ENCODE assay signal across 9 mouse cellular contexts in the genomic region with DNA sequence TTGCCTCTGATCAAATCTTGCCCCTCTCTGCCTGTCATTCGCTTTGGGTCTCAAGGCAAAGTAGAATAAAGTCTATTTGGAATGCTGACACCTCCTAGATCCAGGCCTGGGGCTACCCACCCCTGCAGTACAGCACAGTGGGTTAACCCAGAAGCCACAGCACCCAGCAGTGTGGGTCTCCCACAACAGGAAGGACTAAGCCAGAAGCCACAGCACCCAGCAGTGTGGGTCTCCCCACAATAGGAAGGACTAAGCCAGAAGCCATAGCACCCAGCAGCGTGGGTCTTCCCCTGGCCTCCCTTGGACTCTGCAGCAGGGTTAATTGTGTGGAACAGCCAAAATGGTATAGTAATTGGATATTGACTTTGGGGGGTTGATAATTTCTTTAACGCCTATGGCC.
A peak's percentile ranks its signal among the peaks of the same experiment; 100 is the strongest.
DNase-seq lines count a peak whose midpoint lies in the region; ATAC-seq and TF ChIP-seq lines count a peak whose summit lies in the region.
"Had no signal": no experiment of that assay in that cellular context is flagged by ENCODE, and none has a peak within 500 bp of the region (broad histone marks: within the 10 kb centered on the region; RNA-seq: fewer than 3 reads in every experiment).

No protein-coding gene starts in this region.

- peaks cover under 1% of the 10 kb centered on the region; the same call in 1 of the 2 replicates for H3K9me3 ChIP-seq in forebrain, embryonic 10.5 days
- no peaks in the 10 kb centered on the region for H3K9me3 ChIP-seq in forebrain, embryonic 13.5 days (replicated peaks)
- no peaks in the 10 kb centered on the region for H3K9me3 ChIP-seq in kidney, postnatal 0 days (replicated peaks; ENCODE audit: low read length)
- no peaks in the 10 kb centered on the region for H3K9me3 ChIP-seq in liver, embryonic 15.5 days (replicated peaks)
- H3K9me3 ChIP-seq: embryonic facial prominence, embryonic 13.5 days had no signal

- H3K27ac ChIP-seq in forebrain, embryonic 10.5 days: peak overlapping the region; percentile 56; the same call in 1 of the 2 replicates
- H3K27ac ChIP-seq in forebrain, embryonic 13.5 days: no peak overlapping the region
- H3K27ac ChIP-seq in kidney, postnatal 0 days: peak overlapping the region; percentile 71
- 0 out of 2 replicates have a peak overlapping the region, but pooled peaks have one; percentile 31 for H3K27ac ChIP-seq in liver, embryonic 15.5 days (replicated peaks)

- no peak for ATAC-seq in forebrain, embryonic 13.5 days
- 0 out of 2 replicates have a peak, but pooled peaks have one; percentile 16 for ATAC-seq in kidney, postnatal 0 days (replicated peaks; ENCODE audit: low FRiP score, low read depth)
- ATAC-seq in liver, embryonic 15.5 days (ENCODE audit: insufficient read depth): no peak

- H3K9ac ChIP-seq in forebrain, embryonic 13.5 days: no peak overlapping the region
- peak overlapping the region; percentile 35; the same call in 1 of the 2 replicates for H3K9ac ChIP-seq in kidney, postnatal 0 days (ENCODE audit: low read depth, low read length)
- H3K9ac ChIP-seq in liver, embryonic 15.5 days: no peak overlapping the region

- no peak for TF ChIP-seq CTCF in kidney, postnatal 0 days (IDR thresholded peaks at IDR 0.05; ENCODE audit: low read depth)

- no peaks in the 10 kb centered on the region for H3K36me3 ChIP-seq in forebrain, embryonic 10.5 days (replicated peaks)
- no peaks in the 10 kb centered on the region for H3K36me3 ChIP-seq in forebrain, embryonic 13.5 days (ENCODE audit: poor library complexity, severe bottlenecking)
- H3K36me3 ChIP-seq in kidney, postnatal 0 days (ENCODE audit: insufficient read depth, low read length): no peaks in the 10 kb centered on the region
- no peaks in the 10 kb centered on the region for H3K36me3 ChIP-seq in liver, embryonic 15.5 days (replicated peaks)
- H3K36me3 ChIP-seq: embryonic facial prominence, embryonic 13.5 days had no signal

- no peak for DNase-seq in forebrain, embryonic 10.5 days (ENCODE audit: extremely low spot score, low spot score)
- no peak for DNase-seq in kidney, postnatal 0 days (ENCODE audit: low spot score)
- DNase-seq in kidney, postnatal 25 days: no peak
- peak; percentile 34 for DNase-seq in thymus, postnatal 14 days
- no peak for DNase-seq in layer of hippocampus, postnatal 25 days (ENCODE audit: extremely low spot score in 1 of 2, low spot score in 1 of 2)
- no peak for DNase-seq in adrenal gland, postnatal 25 days

- no peak overlapping the region for H3K4me2 ChIP-seq in forebrain, embryonic 13.5 days
- peak overlapping the region; percentile 66 for H3K4me2 ChIP-seq in kidney, postnatal 0 days (ENCODE audit: low read length)
- peak overlapping the region; percentile 46; the same call in 1 of the 2 replicates for H3K4me2 ChIP-seq in liver, embryonic 15.5 days

- peaks cover 11% of the 10 kb centered on the region for H3K27me3 ChIP-seq in forebrain, embryonic 10.5 days (ENCODE audit: poor library complexity, severe bottlenecking)
- peaks cover 4% of the 10 kb centered on the region; the same call in 1 of the 2 replicates for H3K27me3 ChIP-seq in forebrain, embryonic 13.5 days
- no peaks in the 10 kb centered on the region for H3K27me3 ChIP-seq in kidney, postnatal 0 days (ENCODE audit: insufficient read depth, low read length)
- H3K27me3 ChIP-seq in liver, embryonic 15.5 days: no peaks in the 10 kb centered on the region; the same call in 1 of the 2 replicates
- H3K27me3 ChIP-seq: embryonic facial prominence, embryonic 13.5 days had no signal

- peaks cover 31% of the 10 kb centered on the region for H3K4me1 ChIP-seq in forebrain, embryonic 10.5 days
- peaks cover 27% of the 10 kb centered on the region for H3K4me1 ChIP-seq in forebrain, embryonic 13.5 days
- peaks cover 10% of the 10 kb centered on the region for H3K4me1 ChIP-seq in kidney, postnatal 0 days (replicated peaks; ENCODE audit: insufficient read depth, low read length)
- H3K4me1 ChIP-seq in liver, embryonic 15.5 days (replicated peaks): peaks cover 18% of the 10 kb centered on the region

- H3K4me3 ChIP-seq in forebrain, embryonic 10.5 days: no peak overlapping the region
- no peak overlapping the region for H3K4me3 ChIP-seq in forebrain, embryonic 13.5 days
- H3K4me3 ChIP-seq in kidney, postnatal 0 days (replicated peaks; ENCODE audit: low read depth, low read length): no peak overlapping the region
- H3K4me3 ChIP-seq in liver, embryonic 15.5 days (replicated peaks): no peak overlapping the region

- 65% methylated on average over 3 of the region's 3 CpGs for WGBS in forebrain, embryonic 10.5 days
- 51% methylated on average over 3 of the region's 3 CpGs for WGBS in forebrain, embryonic 13.5 days
- 53% methylated on average over 3 of the region's 3 CpGs for WGBS in kidney, postnatal 0 days
- WGBS in liver, embryonic 15.5 days (ENCODE audit: insufficient replicate concordance): 60% methylated on average over 3 of the region's 3 CpGs
